Mouse (Mus musculus) neural tube, embryonic 14.5 days (tissue): ENCODE measurements around the gene Gm20509. TPM values are rescaled to one million over a fixed set of nuclear protein-coding genes. Genes with fewer than 3 reads are reported as not detected.

Experiments used
- ATAC-seq: fragments of 200-750 bp; cut with Nextera tagmentation; 2 replicates; pipeline ENCODE4 v1.8.0; 2017; ENCODE audit warnings: low read depth, mild to moderate bottlenecking, moderate TSS enrichment, moderate library complexity
- H3K27ac ChIP-seq: fragments of 300-500 bp; sonication (generic); 2 replicates; pipeline ENCODE4 v1.5.1; 2014; ENCODE audit warnings: low read depth, mild to moderate bottlenecking, control low read depth, low read length, moderate library complexity, mixed read lengths
- H3K27me3 ChIP-seq: fragments of 300-500 bp; sonication (generic); 2 replicates; pipeline ENCODE4 v1.6.1; 2014; ENCODE audit warnings: low read length; ENCODE audit not compliant: control insufficient read depth, insufficient read depth
- H3K36me3 ChIP-seq: fragments of 300-500 bp; sonication (generic); 2 replicates; pipeline ENCODE4 v1.6.1; 2014; ENCODE audit warnings: low read length, mixed read lengths; ENCODE audit not compliant: control insufficient read depth, insufficient read depth
- H3K4me1 ChIP-seq: fragments of 300-500 bp; sonication (generic); 2 replicates; pipeline ENCODE4 v1.6.1; 2014; ENCODE audit warnings: low read length; ENCODE audit not compliant: control insufficient read depth, insufficient read depth
- H3K4me2 ChIP-seq: fragments of 300-500 bp; sonication (generic); 2 replicates; pipeline ENCODE4 v1.6.1; 2014; ENCODE audit warnings: mild to moderate bottlenecking, low read depth, low read length, control low read depth
- H3K4me3 ChIP-seq: fragments of 300-500 bp; sonication (generic); 2 replicates; pipeline ENCODE4 v1.5.1; 2014; ENCODE audit warnings: low read depth, low read length, control low read depth, mixed read lengths
- H3K9ac ChIP-seq: fragments of 300-500 bp; sonication (generic); replicated peaks from 2 replicates; pipeline ENCODE4 v1.6.1; 2014; ENCODE audit warnings: low read depth, mild to moderate bottlenecking, control low read depth, low read length, mixed read lengths
- H3K9me3 ChIP-seq: fragments of 300-500 bp; sonication (generic); 2 replicates; pipeline ENCODE4 v1.6.1; 2016; ENCODE audit warnings: low read length; ENCODE audit not compliant: control insufficient read depth
- WGBS: fragments of 180-500 bp; shearing (Covaris S2); extraction: QIAGEN DNeasy Blood & Tissue Kit; methylation state at CpG from one replicate; pipeline ENCODE4 v1.1.7; 2014; 5-methylcytosine and 5-hydroxymethylcytosine counted together
- polyA plus RNA-seq: library from polyadenylated mRNA; unstranded; fragments of >200 nt; fragmentation: Nextera tagmentation; extraction: Ambion mirVana; gene quantifications from 2 replicates; pipeline ENCODE4 v1.2.1, GENCODE M21; 2014

Gene Gm20509
- not detected in 2 replicates for polyA plus RNA-seq

DNA sequence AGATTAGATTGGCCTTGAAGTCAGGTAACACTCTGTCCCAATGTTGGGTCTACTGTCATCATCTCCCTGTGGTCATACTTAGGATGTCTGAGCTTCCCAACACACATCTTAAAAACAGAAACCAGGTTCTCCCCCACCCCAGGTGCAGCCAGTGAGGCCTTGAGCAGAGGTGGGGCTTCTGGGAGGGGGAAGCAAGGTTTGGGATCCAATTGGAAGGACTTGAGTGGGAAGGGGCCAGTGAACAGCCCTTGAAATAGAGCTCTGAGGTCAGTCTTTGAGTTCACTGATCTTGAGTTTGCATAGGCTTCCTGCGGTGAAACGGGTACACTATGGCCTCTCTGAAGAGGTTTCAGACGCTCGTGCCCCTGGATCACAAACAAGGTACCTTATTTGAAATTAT lies at the start of gene Gm20509:
Gene Gm20509, plus strand, starts transcription at position 290 of the 400 bp plus-strand sequence.
- 90% methylated on average over 4 of the region's 4 CpGs for WGBS
- ATAC-seq = no peak

GRCm38 (mm10) chr9:73055441-73055911 lies 46.8 kb upstream of the Gm20509 start:
- H3K4me3 ChIP-seq = no peak overlapping the region
- no peak for ATAC-seq
- no peak overlapping the region for H3K27ac ChIP-seq
- 80% methylated on average over 10 of the region's 10 CpGs for WGBS
- H3K9me3 ChIP-seq = no peaks in the 10 kb centered on the region
- H3K27me3 ChIP-seq = no peaks in the 10 kb centered on the region
- no peaks in the 10 kb centered on the region for H3K36me3 ChIP-seq
- no peak overlapping the region for H3K9ac ChIP-seq
- no peak overlapping the region for H3K4me2 ChIP-seq
- no peaks in the 10 kb centered on the region for H3K4me1 ChIP-seq

More for the DNA sequence above, at the start of gene Gm20509:
- Histone ChIP-seq H3K27ac (no peak within 1 kb of the TSS), H3K36me3 (no peaks in the 10 kb centered on the region), H3K9ac (peak within 1 kb of the TSS; percentile 49), H3K9me3 (no peaks in the 10 kb centered on the region), H3K4me3 (peak within 1 kb of the TSS; percentile 36), H3K27me3 (peaks cover 11% of the 10 kb centered on the region; the same call in 1 of the 2 replicates), H3K4me1 (no peaks in the 10 kb centered on the region), H3K4me2 (peak within 1 kb of the TSS; percentile 70)

- no peaks in the 10 kb centered on the region for H3K4me1 ChIP-seq
- no peaks in the 10 kb centered on the region for H3K36me3 ChIP-seq
- H3K9me3 ChIP-seq = no peaks in the 10 kb centered on the region
- no peak overlapping the region for H3K9ac ChIP-seq
- ATAC-seq = no peak
- no peak overlapping the region for H3K27ac ChIP-seq
- no peak overlapping the region for H3K4me3 ChIP-seq
- H3K27me3 ChIP-seq = no peaks in the 10 kb centered on the region
- no peak overlapping the region for H3K4me2 ChIP-seq
- 84% methylated on average over 4 of the region's 4 CpGs for WGBS
Observed at GRCm38 (mm10) chr9:73059224-73059623, 43.0 kb upstream of the Gm20509 start.

DNA sequence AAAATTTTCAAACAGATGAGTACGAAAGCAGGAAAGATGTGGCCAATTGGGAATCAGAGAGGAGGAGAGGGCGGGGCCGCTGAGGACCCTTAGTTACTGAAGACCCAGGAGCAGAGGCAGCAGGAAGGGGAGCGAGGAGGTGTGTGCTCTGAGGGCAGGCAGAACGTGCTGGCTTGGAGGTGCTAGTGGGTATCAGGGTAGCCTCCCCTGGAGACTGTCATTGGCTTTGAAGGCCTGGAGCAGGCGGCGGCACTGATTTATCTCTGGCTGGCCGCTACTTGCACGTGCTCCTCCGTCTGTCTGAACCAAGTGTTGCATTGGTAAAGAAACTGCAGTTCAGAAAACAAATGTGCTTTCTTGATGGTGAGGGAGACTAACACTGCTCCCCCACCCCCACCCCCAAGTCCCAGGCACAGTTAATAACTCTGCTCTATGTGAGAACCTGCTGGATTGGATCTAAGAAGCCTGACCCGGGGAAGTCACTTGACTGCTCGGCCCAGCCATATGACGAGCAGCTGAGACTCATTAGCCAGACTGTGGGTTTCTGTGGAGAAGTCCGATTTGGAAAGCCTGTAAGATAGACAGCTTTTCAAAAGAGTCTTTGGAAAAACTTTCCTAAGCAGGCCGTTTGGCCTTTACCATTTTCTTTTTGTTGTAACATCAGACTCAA lies 38.5 kb upstream of the Gm20509 start:
- Histone ChIP-seq H3K27me3 (no peaks in the 10 kb centered on the region), H3K4me3 (no peak overlapping the region), H3K27ac (no peak overlapping the region), H3K4me1 (no peaks in the 10 kb centered on the region; the same call in 1 of the 2 replicates), H3K4me2 (peak overlapping the region; percentile 24; the same call in 1 of the 2 replicates), H3K9ac (no peak overlapping the region), H3K36me3 (no peaks in the 10 kb centered on the region), H3K9me3 (no peaks in the 10 kb centered on the region)
- ATAC-seq = no peak
- 24% methylated on average over 15 of the region's 15 CpGs for WGBS

DNA sequence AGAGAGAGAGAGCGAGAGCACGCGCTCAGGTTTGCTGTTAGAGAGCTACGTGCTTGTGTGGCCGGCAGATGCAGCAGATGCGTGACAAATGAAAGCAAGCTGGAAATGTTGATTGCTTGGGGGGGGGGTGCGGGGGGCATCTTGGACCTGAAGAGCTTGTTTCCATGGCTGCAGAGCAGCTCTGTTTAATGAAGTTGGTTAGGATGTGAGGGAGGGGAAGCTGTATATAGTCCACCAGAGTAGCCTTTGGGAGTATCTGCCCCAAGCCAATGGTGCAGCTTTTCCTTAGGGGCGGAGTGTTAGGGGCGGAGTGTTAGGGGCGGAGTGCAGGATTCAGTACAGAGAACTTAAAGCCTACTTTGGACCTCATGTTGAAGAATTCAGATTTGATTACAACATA lies 35.2 kb upstream of the Gm20509 start:
- Histone ChIP-seq H3K4me2 (0 out of 2 replicates have a peak overlapping the region, but pooled peaks have one; percentile 11), H3K27me3 (no peaks in the 10 kb centered on the region), H3K9me3 (no peaks in the 10 kb centered on the region), H3K36me3 (no peaks in the 10 kb centered on the region), H3K4me1 (no peaks in the 10 kb centered on the region; the same call in 1 of the 2 replicates), H3K9ac (no peak overlapping the region), H3K4me3 (no peak overlapping the region), H3K27ac (no peak overlapping the region)
- 28% methylated on average over 10 of the region's 10 CpGs for WGBS
- ATAC-seq = 0 out of 2 replicates have a peak, but pooled peaks have one; percentile 34

GRCm38 (mm10) chr9:73068230-73068679 lies 34.0 kb upstream of the Gm20509 start:
- H3K4me2 ChIP-seq = no peak overlapping the region
- H3K36me3 ChIP-seq = no peaks in the 10 kb centered on the region
- no peaks in the 10 kb centered on the region for H3K9me3 ChIP-seq
- no peak overlapping the region for H3K4me3 ChIP-seq
- no peak overlapping the region for H3K27ac ChIP-seq
- ATAC-seq = peak; percentile 61; the same call in 1 of the 2 replicates
- H3K9ac ChIP-seq = no peak overlapping the region
- WGBS = 20% methylated on average over 6 of the region's 6 CpGs
- no peaks in the 10 kb centered on the region; the same call in 1 of the 2 replicates for H3K4me1 ChIP-seq
- H3K27me3 ChIP-seq = no peaks in the 10 kb centered on the region

- WGBS = 84% methylated on average over 6 of the region's 6 CpGs
Observed at GRCm38 (mm10) chr9:73068688-73069087, 33.6 kb upstream of the Gm20509 start.

GRCm38 (mm10) chr9:73070971-73071659 lies 31.2 kb upstream of the Gm20509 start:
- H3K4me2 ChIP-seq = no peak overlapping the region
- H3K9ac ChIP-seq = no peak overlapping the region
- H3K36me3 ChIP-seq = no peaks in the 10 kb centered on the region
- no peaks in the 10 kb centered on the region for H3K27me3 ChIP-seq
- 80% methylated on average over 10 of the region's 10 CpGs for WGBS
- H3K27ac ChIP-seq = no peak overlapping the region
- H3K9me3 ChIP-seq = no peaks in the 10 kb centered on the region
- H3K4me3 ChIP-seq = no peak overlapping the region
- no peak for ATAC-seq
- no peaks in the 10 kb centered on the region; the same call in 1 of the 2 replicates for H3K4me1 ChIP-seq

More at GRCm38 (mm10) chr9:73068688-73069087, 33.6 kb upstream of the Gm20509 start:
- Histone ChIP-seq H3K4me2 (no peak overlapping the region), H3K27ac (no peak overlapping the region), H3K36me3 (no peaks in the 10 kb centered on the region), H3K27me3 (no peaks in the 10 kb centered on the region), H3K9ac (no peak overlapping the region), H3K9me3 (no peaks in the 10 kb centered on the region), H3K4me3 (no peak overlapping the region), H3K4me1 (no peaks in the 10 kb centered on the region; the same call in 1 of the 2 replicates)
- ATAC-seq = no peak

GRCm38 (mm10) chr9:73072426-73072825 lies 29.8 kb upstream of the Gm20509 start:
- no peaks in the 10 kb centered on the region for H3K27me3 ChIP-seq
- H3K36me3 ChIP-seq = no peaks in the 10 kb centered on the region
- H3K27ac ChIP-seq = no peak overlapping the region
- no peak overlapping the region for H3K9ac ChIP-seq
- no peak overlapping the region for H3K4me2 ChIP-seq
- H3K4me1 ChIP-seq = no peaks in the 10 kb centered on the region; the same call in 1 of the 2 replicates
- 88% methylated on average over 8 of the region's 8 CpGs for WGBS
- no peak overlapping the region for H3K4me3 ChIP-seq
- no peak for ATAC-seq
- no peaks in the 10 kb centered on the region for H3K9me3 ChIP-seq
